Comparison of ENCODE assay signal across 14 mouse cellular contexts in genomic region chr1:119143808-119144207, GRCm38 (mm10).
DNase-seq lines count a peak whose midpoint lies in the region; ATAC-seq and TF ChIP-seq lines count a peak whose summit lies in the region.
"Had no signal": no experiment of that assay in that cellular context is flagged by ENCODE, and none has a peak within 500 bp of the region (broad histone marks: within the 10 kb centered on the region; RNA-seq: fewer than 3 reads in every experiment).

No protein-coding gene starts in this region.

- no peak overlapping the region for H3K9ac ChIP-seq in embryonic facial prominence, embryonic 11.5 days (replicated peaks; ENCODE audit: low read length)
- no peak overlapping the region for H3K9ac ChIP-seq in midbrain, embryonic 14.5 days (replicated peaks; ENCODE audit: low read length)
- H3K9ac ChIP-seq in midbrain, embryonic 11.5 days (ENCODE audit: low read length) = no peak overlapping the region
- no peak overlapping the region for H3K9ac ChIP-seq in embryonic facial prominence, embryonic 14.5 days (ENCODE audit: low read depth, low read length)
- H3K9ac ChIP-seq in midbrain, postnatal 0 days (replicated peaks; ENCODE audit: low read length, poor library complexity, severe bottlenecking) = no peak overlapping the region
- H3K9ac ChIP-seq: heart, embryonic 13.5 days; lung, embryonic 14.5 days had no signal

- H3K27me3 ChIP-seq in embryonic facial prominence, embryonic 11.5 days (ENCODE audit: control insufficient read depth, insufficient read depth, low read length) = no peaks in the 10 kb centered on the region
- no peaks in the 10 kb centered on the region for H3K27me3 ChIP-seq in embryonic facial prominence, embryonic 10.5 days (replicated peaks; ENCODE audit: low read depth, poor library complexity, severe bottlenecking)
- no peaks in the 10 kb centered on the region for H3K27me3 ChIP-seq in midbrain, embryonic 14.5 days (ENCODE audit: control insufficient read depth, insufficient read depth, low read length)
- H3K27me3 ChIP-seq in midbrain, embryonic 11.5 days (ENCODE audit: control insufficient read depth, insufficient read depth, low read length) = no peaks in the 10 kb centered on the region
- no peaks in the 10 kb centered on the region for H3K27me3 ChIP-seq in embryonic facial prominence, embryonic 14.5 days (replicated peaks; ENCODE audit: control insufficient read depth, insufficient read depth, low read length)
- no peaks in the 10 kb centered on the region for H3K27me3 ChIP-seq in midbrain, postnatal 0 days (ENCODE audit: insufficient read depth, low read length)
- H3K27me3 ChIP-seq: heart, embryonic 13.5 days had no signal

- WGBS in embryonic facial prominence, embryonic 11.5 days = 47% methylated on average over 11 of the region's 11 CpGs
- WGBS in embryonic facial prominence, embryonic 10.5 days = 61% methylated on average over 11 of the region's 11 CpGs
- WGBS in midbrain, embryonic 14.5 days = 38% methylated on average over 11 of the region's 11 CpGs
- WGBS in midbrain, embryonic 11.5 days = 45% methylated on average over 11 of the region's 11 CpGs
- WGBS in embryonic facial prominence, embryonic 14.5 days = 26% methylated on average over 8 of the region's 11 CpGs
- WGBS in midbrain, postnatal 0 days = 35% methylated on average over 11 of the region's 11 CpGs

- no peak overlapping the region for H3K4me2 ChIP-seq in embryonic facial prominence, embryonic 11.5 days (ENCODE audit: low read depth, low read length)
- no peak overlapping the region for H3K4me2 ChIP-seq in midbrain, embryonic 14.5 days (ENCODE audit: low read length)
- no peak overlapping the region for H3K4me2 ChIP-seq in midbrain, embryonic 11.5 days
- no peak overlapping the region for H3K4me2 ChIP-seq in embryonic facial prominence, embryonic 14.5 days (ENCODE audit: low read depth, low read length)
- no peak overlapping the region for H3K4me2 ChIP-seq in midbrain, postnatal 0 days (ENCODE audit: low read depth, low read length, poor library complexity, severe bottlenecking)
- H3K4me2 ChIP-seq: heart, embryonic 13.5 days; lung, embryonic 14.5 days had no signal

- no peak overlapping the region for H3K4me3 ChIP-seq in embryonic facial prominence, embryonic 11.5 days (ENCODE audit: low read depth, low read length)
- H3K4me3 ChIP-seq in embryonic facial prominence, embryonic 10.5 days = no peak overlapping the region
- no peak overlapping the region for H3K4me3 ChIP-seq in midbrain, embryonic 14.5 days (replicated peaks; ENCODE audit: low read depth, low read length)
- no peak overlapping the region for H3K4me3 ChIP-seq in midbrain, embryonic 11.5 days (ENCODE audit: low read depth, low read length)
- H3K4me3 ChIP-seq in embryonic facial prominence, embryonic 14.5 days (ENCODE audit: low read depth, low read length) = no peak overlapping the region
- H3K4me3 ChIP-seq in midbrain, postnatal 0 days (ENCODE audit: low read depth, low read length) = no peak overlapping the region
- H3K4me3 ChIP-seq: heart, embryonic 13.5 days had no signal

- 0 out of 2 replicates have a peak, but pooled peaks have one; percentile 36 for ATAC-seq in embryonic facial prominence, embryonic 11.5 days (replicated peaks; ENCODE audit: insufficient number of reproducible peaks, low FRiP score, low TSS enrichment, low read depth)
- no peak for ATAC-seq in midbrain, embryonic 14.5 days (ENCODE audit: low FRiP score, low TSS enrichment)
- ATAC-seq in midbrain, embryonic 11.5 days (ENCODE audit: low FRiP score) = no peak
- no peak for ATAC-seq in embryonic facial prominence, embryonic 14.5 days (ENCODE audit: low read depth)
- ATAC-seq in midbrain, postnatal 0 days (ENCODE audit: low FRiP score) = 0 out of 2 replicates have a peak, but pooled peaks have one; percentile 24

- no peak overlapping the region for H3K27ac ChIP-seq in embryonic facial prominence, embryonic 11.5 days (replicated peaks; ENCODE audit: low read depth, low read length)
- no peak overlapping the region for H3K27ac ChIP-seq in embryonic facial prominence, embryonic 10.5 days (replicated peaks)
- no peak overlapping the region for H3K27ac ChIP-seq in midbrain, embryonic 14.5 days (replicated peaks; ENCODE audit: low read depth, low read length)
- no peak overlapping the region for H3K27ac ChIP-seq in midbrain, embryonic 11.5 days (ENCODE audit: low read depth, low read length)
- H3K27ac ChIP-seq in embryonic facial prominence, embryonic 14.5 days (replicated peaks; ENCODE audit: low read depth, low read length) = peak overlapping the region; percentile 61
- H3K27ac ChIP-seq in midbrain, postnatal 0 days (ENCODE audit: low read depth, low read length) = no peak overlapping the region
- H3K27ac ChIP-seq: heart, embryonic 13.5 days had no signal

- no peaks in the 10 kb centered on the region for H3K36me3 ChIP-seq in embryonic facial prominence, embryonic 11.5 days (replicated peaks; ENCODE audit: control insufficient read depth, insufficient read depth, low read depth, low read length)
- H3K36me3 ChIP-seq in embryonic facial prominence, embryonic 10.5 days (replicated peaks) = no peaks in the 10 kb centered on the region
- H3K36me3 ChIP-seq in midbrain, embryonic 14.5 days (ENCODE audit: control insufficient read depth, insufficient read depth, low read length) = no peaks in the 10 kb centered on the region
- no peaks in the 10 kb centered on the region for H3K36me3 ChIP-seq in midbrain, embryonic 11.5 days (ENCODE audit: control insufficient read depth, insufficient read depth, low read length)
- no peaks in the 10 kb centered on the region for H3K36me3 ChIP-seq in embryonic facial prominence, embryonic 14.5 days (ENCODE audit: control insufficient read depth, insufficient read depth, low read length)
- H3K36me3 ChIP-seq in midbrain, postnatal 0 days (ENCODE audit: insufficient read depth, low read length) = no peaks in the 10 kb centered on the region
- H3K36me3 ChIP-seq: heart, embryonic 13.5 days had no signal

- no peaks in the 10 kb centered on the region for H3K4me1 ChIP-seq in embryonic facial prominence, embryonic 11.5 days (ENCODE audit: control insufficient read depth, insufficient read depth, low read length)
- peaks cover 10% of the 10 kb centered on the region; the same call in 1 of the 2 replicates for H3K4me1 ChIP-seq in embryonic facial prominence, embryonic 10.5 days
- no peaks in the 10 kb centered on the region for H3K4me1 ChIP-seq in midbrain, embryonic 14.5 days (ENCODE audit: control insufficient read depth, insufficient read depth, low read length)
- no peaks in the 10 kb centered on the region for H3K4me1 ChIP-seq in midbrain, embryonic 11.5 days (ENCODE audit: control insufficient read depth, insufficient read depth, low read length)
- 0 out of 2 replicates have a peak, but pooled peaks cover 3% of the 10 kb centered on the region for H3K4me1 ChIP-seq in embryonic facial prominence, embryonic 14.5 days (ENCODE audit: control insufficient read depth, insufficient read depth, low read length)
- no peaks in the 10 kb centered on the region for H3K4me1 ChIP-seq in midbrain, postnatal 0 days (ENCODE audit: insufficient read depth, low read length)
- H3K4me1 ChIP-seq: heart, embryonic 13.5 days had no signal

- no peaks in the 10 kb centered on the region for H3K9me3 ChIP-seq in embryonic facial prominence, embryonic 11.5 days (replicated peaks; ENCODE audit: control insufficient read depth, low read length)
- H3K9me3 ChIP-seq in embryonic facial prominence, embryonic 10.5 days = no peaks in the 10 kb centered on the region
- H3K9me3 ChIP-seq in midbrain, embryonic 14.5 days (ENCODE audit: control insufficient read depth, low read length) = no peaks in the 10 kb centered on the region
- H3K9me3 ChIP-seq in midbrain, embryonic 11.5 days (ENCODE audit: control insufficient read depth, low read length) = no peaks in the 10 kb centered on the region
- no peaks in the 10 kb centered on the region for H3K9me3 ChIP-seq in embryonic facial prominence, embryonic 14.5 days (ENCODE audit: control insufficient read depth, low read length)
- H3K9me3 ChIP-seq in midbrain, postnatal 0 days (ENCODE audit: low read length) = no peaks in the 10 kb centered on the region
- H3K9me3 ChIP-seq: heart, embryonic 13.5 days had no signal

- no peak for TF ChIP-seq CTCF in midbrain, postnatal 0 days (IDR thresholded peaks at IDR 0.05)

- peak; percentile 20 for DNase-seq in embryonic facial prominence, embryonic 11.5 days (ENCODE audit: low spot score)
- DNase-seq in embryonic facial prominence, embryonic 10.5 days (ENCODE audit: low spot score) = no peak
- peak; percentile 17 for DNase-seq in midbrain, embryonic 14.5 days
- no peak for DNase-seq in midbrain, embryonic 11.5 days (ENCODE audit: low spot score, missing footprints)
- peak; percentile 75 for DNase-seq in embryonic facial prominence, embryonic 14.5 days (ENCODE audit: low spot score)
- DNase-seq in midbrain, postnatal 0 days (ENCODE audit: low spot score) = no peak
- DNase-seq in adrenal gland, adult 2 months = no peak
- no peak for DNase-seq in spleen, postnatal 36 days (ENCODE audit: low spot score in 2 of 2)
- DNase-seq: adrenal gland, postnatal 10 days; cerebellum, adult 2 months; kidney, adult 8-10 months; lung, embryonic 14.5 days; thymus, postnatal 36 days had no signal

Comparison
In these comparisons a context has a peak if more than half of its experiments do, and no peak if none do; other contexts are left out.
1. ATAC-seq: peak in embryonic facial prominence, embryonic 11.5 days (single experiment) and midbrain, postnatal 0 days (single experiment); none in midbrain, embryonic 14.5 days (single experiment), midbrain, embryonic 11.5 days (single experiment) and embryonic facial prominence, embryonic 14.5 days (single experiment).
2. DNase-seq: peak in embryonic facial prominence, embryonic 11.5 days (single experiment), midbrain, embryonic 14.5 days (single experiment) and embryonic facial prominence, embryonic 14.5 days (single experiment); none in embryonic facial prominence, embryonic 10.5 days (single experiment), midbrain, embryonic 11.5 days (single experiment), midbrain, postnatal 0 days (single experiment), adrenal gland, adult 2 months (single experiment) and spleen, postnatal 36 days (0 of 2).